Mouse (Mus musculus): ENCODE measurements around the gene Abcg8. TPM values are rescaled to one million over a fixed set of nuclear protein-coding genes. Genes with fewer than 3 reads are reported as not detected.

Abcg8 gene
- polyA plus RNA-seq, 1 experiment = 0.19 TPM

DNA sequence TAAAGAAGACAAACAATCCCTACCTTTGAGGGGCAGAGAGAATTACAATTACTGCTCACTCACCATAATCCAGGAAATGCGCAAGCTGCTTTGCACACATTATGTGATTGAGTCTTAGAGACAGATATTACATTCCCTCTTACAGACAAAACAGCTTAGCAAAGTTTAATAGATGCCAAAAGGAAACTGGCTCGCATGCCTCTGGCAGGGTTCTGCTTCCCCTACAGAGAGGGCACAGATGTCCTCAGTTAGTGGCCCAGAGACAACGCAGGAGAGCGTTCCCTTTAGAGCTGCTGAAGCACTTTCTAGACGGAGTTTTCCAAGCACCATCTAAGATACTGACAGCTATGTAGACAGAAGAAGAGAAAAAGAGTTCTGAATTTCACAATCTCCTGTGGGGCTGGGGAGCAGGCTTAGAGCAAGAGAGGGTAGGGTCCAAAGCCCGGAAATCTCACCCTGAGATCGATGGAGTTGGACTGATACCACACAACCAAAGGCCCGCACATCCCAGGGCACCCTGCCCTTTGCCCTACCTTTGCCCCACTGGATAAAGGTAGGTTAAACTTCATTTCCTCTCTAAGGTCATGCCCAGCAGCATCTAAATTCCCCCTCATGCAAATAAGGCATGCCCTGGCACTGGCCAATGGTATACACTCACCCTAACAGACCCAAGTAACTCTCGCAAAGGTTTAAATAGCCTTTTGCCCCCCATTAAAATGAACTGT is 62.1 kb downstream of the Abcg8 start:
- no peak overlapping the region for H3K4me3 ChIP-seq (replicated peaks; ENCODE audit: extremely low read depth, low read depth, low read length)
- H3K4me1 ChIP-seq (ENCODE audit: control insufficient read depth, insufficient read depth, low read length) = no peaks in the 10 kb centered on the region
- TF ChIP-seq POLR2A (IDR thresholded peaks at IDR 0.05; ENCODE audit: borderline replicate concordance, extremely low read depth, low read depth, low read length) (no peak), CTCF (IDR thresholded peaks at IDR 0.05; ENCODE audit: insufficient read depth, low read length) (no peak)
- DNase-seq = no peak
- 83% methylated on average over 9 of the region's 9 CpGs for WGBS

DNA sequence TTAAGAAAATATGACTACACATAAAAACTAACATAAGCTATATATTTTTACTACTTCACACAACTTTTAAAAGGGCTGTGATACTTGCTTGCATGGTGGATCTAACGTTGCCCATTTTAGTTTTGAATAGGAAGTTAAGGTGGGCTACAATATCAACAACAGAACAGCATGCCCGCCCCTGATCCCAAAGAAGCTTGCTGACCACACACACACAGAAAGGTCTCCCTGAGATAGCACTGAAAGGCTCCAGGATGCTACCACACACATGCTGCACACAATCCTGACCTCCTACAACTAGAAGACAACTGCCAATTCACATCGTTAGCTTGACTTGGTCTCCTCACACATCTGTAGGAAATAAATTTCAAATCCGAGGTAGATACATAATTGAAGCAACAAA is 68.2 kb downstream of the Abcg8 start:
- TF ChIP-seq POLR2A (IDR thresholded peaks at IDR 0.05; ENCODE audit: borderline replicate concordance, extremely low read depth, low read depth, low read length) (no peak), CTCF (IDR thresholded peaks at IDR 0.05; ENCODE audit: insufficient read depth, low read length) (no peak)
- DNase-seq = no peak
- Histone ChIP-seq H3K4me1 (ENCODE audit: control insufficient read depth, insufficient read depth, low read length) (no peaks in the 10 kb centered on the region), H3K4me3 (replicated peaks; ENCODE audit: extremely low read depth, low read depth, low read length) (no peak overlapping the region)
- WGBS = 79% methylated on average over 4 of the region's 4 CpGs

DNA sequence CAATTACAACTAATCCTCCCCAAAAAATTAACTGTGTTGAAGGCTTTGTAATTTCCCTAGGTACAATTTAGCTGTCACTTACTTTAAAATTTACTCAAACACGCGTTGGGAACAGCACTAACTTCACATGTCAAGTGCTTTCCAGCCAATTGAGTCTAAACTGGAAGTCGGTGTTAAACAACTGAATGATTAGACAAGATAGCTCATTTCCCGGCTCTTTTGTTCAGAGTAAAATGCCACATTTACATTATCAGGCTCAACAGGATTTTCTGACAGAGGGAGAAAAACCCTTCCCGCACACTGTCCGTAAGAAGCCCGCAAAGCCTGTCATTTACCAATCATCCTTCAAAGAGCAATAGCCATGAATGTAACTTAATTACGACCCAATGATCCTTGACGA is 68.9 kb downstream of the Abcg8 start:
- no peak for DNase-seq
- 70% methylated on average over 9 of the region's 9 CpGs for WGBS
- Histone ChIP-seq H3K4me3 (replicated peaks; ENCODE audit: extremely low read depth, low read depth, low read length) (no peak overlapping the region), H3K4me1 (ENCODE audit: control insufficient read depth, insufficient read depth, low read length) (no peaks in the 10 kb centered on the region)
- TF ChIP-seq CTCF (IDR thresholded peaks at IDR 0.05; ENCODE audit: insufficient read depth, low read length) = no peak
- no peak for TF ChIP-seq POLR2A (IDR thresholded peaks at IDR 0.05; ENCODE audit: borderline replicate concordance, extremely low read depth, low read depth, low read length)

DNA sequence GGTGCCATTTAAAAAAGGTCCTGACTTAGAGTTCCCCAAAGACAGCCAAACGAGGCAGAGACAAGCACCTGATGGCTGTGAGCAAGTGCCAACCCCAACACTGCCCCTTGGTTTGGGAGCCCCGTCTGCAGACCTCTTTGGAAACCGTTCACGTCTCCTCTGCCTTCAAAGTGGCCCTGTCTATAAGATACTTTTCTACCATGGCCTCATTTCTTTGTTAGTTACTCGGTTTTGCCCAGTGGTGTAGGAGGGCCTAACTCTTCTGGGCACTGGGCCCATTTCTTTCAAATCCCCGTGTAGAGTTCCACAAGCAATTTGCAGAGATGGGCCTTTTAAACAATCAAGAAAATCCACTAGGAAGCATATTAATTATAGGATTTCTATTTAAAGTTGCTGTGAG is 71.1 kb downstream of the Abcg8 start:
- TF ChIP-seq POLR2A (IDR thresholded peaks at IDR 0.05; ENCODE audit: borderline replicate concordance, extremely low read depth, low read depth, low read length) = no peak
- TF ChIP-seq CTCF (IDR thresholded peaks at IDR 0.05; ENCODE audit: insufficient read depth, low read length) = no peak

DNA sequence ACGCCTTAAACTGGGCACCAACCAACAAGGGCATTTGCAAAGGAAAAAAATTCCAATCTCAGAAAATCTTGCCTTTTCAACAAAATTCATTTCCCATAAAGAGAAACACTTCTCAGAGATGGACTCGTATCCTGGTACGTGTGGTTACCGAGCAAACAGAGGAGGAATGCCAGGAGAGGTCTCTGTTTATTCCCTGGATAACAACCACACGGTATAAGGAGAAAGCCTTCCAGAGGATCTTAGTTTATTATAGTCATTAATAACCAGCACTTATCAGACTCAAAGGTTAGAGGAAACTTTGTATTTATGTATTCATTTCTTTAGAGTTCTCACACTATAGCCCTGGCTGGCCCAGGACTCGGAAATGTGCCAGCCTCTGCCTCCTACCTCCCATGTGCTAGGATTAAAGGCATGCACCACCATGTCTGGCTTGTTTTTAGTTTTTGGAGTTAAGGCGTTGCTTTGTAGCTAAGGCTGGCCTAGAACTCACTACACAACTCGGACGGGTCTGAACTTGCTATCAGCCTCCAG is 72.1 kb downstream of the Abcg8 start:
- no peak for DNase-seq
- TF ChIP-seq POLR2A (IDR thresholded peaks at IDR 0.05; ENCODE audit: borderline replicate concordance, extremely low read depth, low read depth, low read length) (no peak), CTCF (IDR thresholded peaks at IDR 0.05; ENCODE audit: insufficient read depth, low read length) (no peak)
- WGBS = 80% methylated on average over 9 of the region's 9 CpGs
- Histone ChIP-seq H3K4me1 (ENCODE audit: control insufficient read depth, insufficient read depth, low read length) (no peaks in the 10 kb centered on the region), H3K4me3 (replicated peaks; ENCODE audit: extremely low read depth, low read depth, low read length) (no peak overlapping the region)

More for the DNA sequence above, 71.1 kb downstream of the Abcg8 start:
- no peak for DNase-seq
- 75% methylated on average over 6 of the region's 6 CpGs for WGBS
- Histone ChIP-seq H3K4me1 (ENCODE audit: control insufficient read depth, insufficient read depth, low read length) (no peaks in the 10 kb centered on the region), H3K4me3 (replicated peaks; ENCODE audit: extremely low read depth, low read depth, low read length) (no peak overlapping the region)

DNA sequence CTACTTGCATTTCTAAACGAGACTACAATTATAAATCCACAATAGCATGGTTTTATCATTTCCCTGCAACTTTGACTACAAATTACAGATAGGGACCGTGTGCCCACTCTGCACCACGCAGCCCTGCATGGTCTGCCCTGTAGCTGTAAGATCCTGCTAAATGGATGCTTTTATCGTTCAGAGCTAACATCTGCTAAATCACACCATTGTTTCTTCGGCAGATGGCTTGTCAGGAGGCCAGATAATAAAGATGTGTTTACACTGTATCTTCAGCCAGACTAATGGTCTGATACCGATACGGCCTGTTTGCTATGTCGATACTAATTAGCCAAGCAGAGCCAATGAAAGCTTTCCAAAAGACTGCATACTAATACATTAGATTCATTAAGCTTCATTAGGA is 73.2 kb downstream of the Abcg8 start:
- WGBS = 47% methylated on average over 8 of the region's 8 CpGs
- Histone ChIP-seq H3K4me1 (ENCODE audit: control insufficient read depth, insufficient read depth, low read length) (no peaks in the 10 kb centered on the region), H3K4me3 (replicated peaks; ENCODE audit: extremely low read depth, low read depth, low read length) (no peak overlapping the region)
- TF ChIP-seq CTCF (IDR thresholded peaks at IDR 0.05; ENCODE audit: insufficient read depth, low read length) (no peak), POLR2A (IDR thresholded peaks at IDR 0.05; ENCODE audit: borderline replicate concordance, extremely low read depth, low read depth, low read length) (no peak)
- no peak for DNase-seq

Other genes with a start within 250 kb of the Abcg8 start
- gene Thada, start 210.1 kb upstream of the Abcg8 start, polyA plus RNA-seq (2012; rRNA removed) = 10.9 and 12.8 TPM in 2 replicates
- gene Plekhh2, start 164.4 kb upstream of the Abcg8 start, polyA plus RNA-seq (2012; rRNA removed) = 8.0 and 12.1 TPM in 2 replicates
- 5.5 and 11.4 TPM in 2 replicates for gene Dync2li1, start 49.8 kb upstream of the Abcg8 start, polyA plus RNA-seq (2012; rRNA removed)
- gene Abcg5, start 6.7 kb downstream of the Abcg8 start, polyA plus RNA-seq (2012; rRNA removed) = 0.33 and 0.45 TPM in 2 replicates
- gene Lrpprc, start 114.5 kb downstream of the Abcg8 start, polyA plus RNA-seq (2012; rRNA removed) = 5.3 and 7.0 TPM in 2 replicates